Mouse (Mus musculus) lung, embryonic 14.5 days (tissue): ENCODE measurements at regions not wholly inside any gene's neighbourhood (a gene's known extent, or its start where the extent isn't known, plus 50 kb on each side); places are given as distances from the start of the nearest gene placed in this dataset.

ENCODE experiments used
- ATAC-seq: fragments of 200-750 bp; cut with Nextera tagmentation; 2 replicates; pipeline ENCODE4 v1.8.0; 2017; ENCODE audit warnings: mild to moderate bottlenecking, moderate TSS enrichment, moderate library complexity; ENCODE audit not compliant: insufficient read depth
- DNase-seq: peaks from one replicate; pipeline ENCODE4 v3.0.0-alpha.2; 2015
- H3K27ac ChIP-seq: fragments of 300-500 bp; sonication (generic); 2 replicates; pipeline ENCODE4 v1.5.1; 2014; ENCODE audit warnings: low read depth, mild to moderate bottlenecking, moderate library complexity
- H3K27me3 ChIP-seq: fragments of 300-500 bp; sonication (generic); 2 replicates; pipeline ENCODE4 v1.6.1; 2014; ENCODE audit warnings: low read length, control low read depth; ENCODE audit not compliant: insufficient read depth
- H3K36me3 ChIP-seq: fragments of 300-500 bp; sonication (generic); 2 replicates; pipeline ENCODE4 v1.6.1; 2014; ENCODE audit warnings: control low read depth; ENCODE audit not compliant: insufficient read depth
- H3K4me1 ChIP-seq: fragments of 300-500 bp; sonication (generic); 2 replicates; pipeline ENCODE4 v1.6.1; 2014; ENCODE audit warnings: antibody characterized with exemption, control low read depth; ENCODE audit not compliant: insufficient read depth
- H3K4me2 ChIP-seq: fragments of 300-500 bp; sonication (generic); 2 replicates; pipeline ENCODE4 v1.6.1; 2014; ENCODE audit warnings: mild to moderate bottlenecking
- H3K4me3 ChIP-seq: fragments of 300-500 bp; sonication (generic); 2 replicates; pipeline ENCODE4 v1.5.1; 2014; ENCODE audit warnings: low read depth, low read length
- H3K9ac ChIP-seq: fragments of 300-500 bp; sonication (generic); 2 replicates; pipeline ENCODE4 v1.6.1; 2014
- H3K9me3 ChIP-seq: fragments of 300-500 bp; sonication (generic); 2 replicates; pipeline ENCODE4 v1.6.1; 2016; ENCODE audit warnings: low read depth, low read length, control low read depth
- CTCF ChIP-seq: IDR thresholded peaks from 2 replicates; pipeline ENCODE4 v1.5.1; 2016; ENCODE audit warnings: antibody characterized with exemption, low read depth
- WGBS: fragments of 180-500 bp; shearing (Covaris S2); extraction: QIAGEN DNeasy Blood & Tissue Kit; methylation state at CpG from one replicate; pipeline ENCODE4 v1.1.7; 2014; 5-methylcytosine and 5-hydroxymethylcytosine counted together

DNA sequence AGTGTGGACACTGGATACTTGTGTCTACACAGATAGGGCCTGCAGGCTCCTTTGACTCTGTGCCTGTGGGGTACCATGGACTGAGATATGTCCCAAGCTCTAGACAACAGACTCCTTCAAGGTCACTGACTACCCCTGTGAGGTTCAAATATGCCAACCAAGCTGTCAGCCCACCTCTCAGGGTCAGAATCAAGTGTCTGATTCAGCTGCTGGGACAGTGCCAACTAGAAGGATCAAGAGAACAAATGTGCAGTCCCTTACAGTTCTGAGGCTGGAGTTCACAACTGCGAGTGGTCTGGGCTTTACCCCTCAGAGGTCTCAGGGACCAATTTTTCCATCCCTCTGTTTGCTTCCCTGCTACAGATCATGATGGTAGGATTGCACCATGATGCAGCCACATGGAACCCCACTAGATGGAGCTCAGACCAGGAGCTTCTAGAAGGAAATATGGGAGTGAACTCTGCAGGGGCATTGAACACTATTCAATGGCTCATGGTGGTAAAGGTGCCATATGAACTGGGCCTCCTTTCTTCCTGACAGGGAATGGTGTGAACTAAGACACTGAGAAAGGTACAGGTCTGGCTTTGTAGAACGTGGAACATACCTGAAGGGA lies 581.8 kb upstream of the Mki67 start:
- Histone ChIP-seq H3K9ac (no peak overlapping the region), H3K4me2 (no peak overlapping the region), H3K27ac (no peak overlapping the region), H3K9me3 (no peaks in the 10 kb centered on the region), H3K36me3 (no peaks in the 10 kb centered on the region), H3K4me1 (no peaks in the 10 kb centered on the region), H3K4me3 (no peak overlapping the region), H3K27me3 (no peaks in the 10 kb centered on the region)
- 65% methylated on average over 2 of the region's 2 CpGs for WGBS
- peak; percentile 27; the same call in 1 of the 2 replicates for TF ChIP-seq CTCF
- DNase-seq = peak; percentile 12
- ATAC-seq = no peak

- Histone ChIP-seq H3K36me3 (no peaks in the 10 kb centered on the region), H3K9ac (no peak overlapping the region), H3K4me3 (no peak overlapping the region), H3K27me3 (no peaks in the 10 kb centered on the region), H3K4me1 (no peaks in the 10 kb centered on the region), H3K4me2 (no peak overlapping the region), H3K9me3 (no peaks in the 10 kb centered on the region), H3K27ac (no peak overlapping the region)
- ATAC-seq = no peak
- 60% methylated on average over 4 of the region's 4 CpGs for WGBS
- TF ChIP-seq CTCF = peak; percentile 38
- DNase-seq = peak; percentile 20
Observed at GRCm38 (mm10) chr7:136306137-136306536, 588.3 kb upstream of the Mgmt start.

- Histone ChIP-seq H3K4me3 (no peak overlapping the region), H3K27me3 (no peaks in the 10 kb centered on the region), H3K9me3 (no peaks in the 10 kb centered on the region), H3K4me2 (no peak overlapping the region), H3K9ac (no peak overlapping the region), H3K4me1 (no peaks in the 10 kb centered on the region), H3K27ac (no peak overlapping the region), H3K36me3 (no peaks in the 10 kb centered on the region)
- TF ChIP-seq CTCF = no peak
- ATAC-seq = no peak
- DNase-seq = no peak
Observed at GRCm38 (mm10) chr7:136308765-136309164, 585.6 kb upstream of the Mgmt start.

DNA sequence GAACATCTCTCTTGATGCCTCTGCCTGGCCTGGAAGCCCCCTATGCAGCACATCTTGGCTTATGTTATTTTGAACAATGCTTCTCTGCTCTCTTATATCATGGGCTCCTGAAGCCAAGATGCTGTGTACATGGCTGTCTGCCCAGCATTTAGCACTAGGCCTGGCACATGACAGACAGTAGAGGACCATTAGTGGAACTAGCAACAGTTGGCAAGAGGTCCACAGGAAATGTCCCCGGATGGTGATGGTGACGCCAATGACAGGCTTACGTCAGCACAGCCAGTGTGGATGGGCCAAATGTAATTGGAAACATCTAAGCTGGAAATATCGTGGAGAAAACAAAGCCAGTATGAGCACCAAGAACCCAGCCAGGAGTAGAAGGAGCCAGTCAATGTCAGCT lies 567.1 kb upstream of the Mgmt start:
- no peak for TF ChIP-seq CTCF
- Histone ChIP-seq H3K4me3 (no peak overlapping the region), H3K9me3 (no peaks in the 10 kb centered on the region), H3K4me2 (no peak overlapping the region), H3K27ac (no peak overlapping the region), H3K4me1 (no peaks in the 10 kb centered on the region), H3K27me3 (no peaks in the 10 kb centered on the region), H3K36me3 (no peaks in the 10 kb centered on the region), H3K9ac (no peak overlapping the region)
- ATAC-seq (peak; percentile 68), DNase-seq (peak; percentile 76)
- WGBS = 57% methylated on average over 4 of the region's 4 CpGs

GRCm38 (mm10) chr7:136330431-136330830 lies 564.0 kb upstream of the Mgmt start:
- no peak for TF ChIP-seq CTCF
- Histone ChIP-seq H3K9me3 (no peaks in the 10 kb centered on the region), H3K9ac (no peak overlapping the region), H3K27ac (no peak overlapping the region), H3K4me2 (no peak overlapping the region), H3K27me3 (no peaks in the 10 kb centered on the region), H3K36me3 (no peaks in the 10 kb centered on the region), H3K4me1 (no peaks in the 10 kb centered on the region), H3K4me3 (no peak overlapping the region)
- 63% methylated on average over 1 of the region's 1 CpGs for WGBS
- no peak for ATAC-seq
- no peak for DNase-seq

GRCm38 (mm10) chr7:136332805-136333204 lies 561.6 kb upstream of the Mgmt start:
- Histone ChIP-seq H3K9ac (no peak overlapping the region), H3K4me1 (no peaks in the 10 kb centered on the region), H3K36me3 (no peaks in the 10 kb centered on the region), H3K9me3 (no peaks in the 10 kb centered on the region), H3K4me3 (no peak overlapping the region), H3K27me3 (no peaks in the 10 kb centered on the region), H3K27ac (no peak overlapping the region), H3K4me2 (no peak overlapping the region)
- ATAC-seq (no peak), DNase-seq (peak; percentile 15)
- TF ChIP-seq CTCF = no peak; the same call in 1 of the 2 replicates
- 52% methylated on average over 4 of the region's 4 CpGs for WGBS

GRCm38 (mm10) chr7:136341599-136342210 lies 552.7 kb upstream of the Mgmt start:
- H3K9me3 ChIP-seq = no peaks in the 10 kb centered on the region
- WGBS = 58% methylated on average over 16 of the region's 16 CpGs
- no peaks in the 10 kb centered on the region for H3K36me3 ChIP-seq
- no peaks in the 10 kb centered on the region for H3K27me3 ChIP-seq
- peaks cover 10% of the 10 kb centered on the region for H3K4me1 ChIP-seq
- H3K4me3 ChIP-seq = no peak overlapping the region
- no peak for TF ChIP-seq CTCF
- H3K4me2 ChIP-seq = no peak overlapping the region
- no peak for ATAC-seq
- H3K27ac ChIP-seq = peak overlapping the region; percentile 90
- no peak for DNase-seq
- no peak overlapping the region; the same call in 1 of the 2 replicates for H3K9ac ChIP-seq
